Mouse (Mus musculus): ENCODE measurements around the gene Lin9.
"Not testable (repeated sequence)": the region's sequence is repeated elsewhere in the genome, so short reads cannot be mapped to it uniquely, and the experiment has no call there.

Gene Lin9

GRCm38 (mm10) chr1:180641137-180641517 is at the start of gene Lin9:
Lin9 (plus strand) TSS chr1:180641150.
- peak; percentile 94 for DNase-seq

GRCm38 (mm10) chr1:180600578-180600977 is 40.4 kb upstream of the Lin9 start:
- DNase-seq = no peak

- DNase-seq = no peak
These were observed 39.1 kb upstream of the Lin9 start for GRCm38 (mm10) chr1:180601806-180602205.

- no peak for DNase-seq
These were observed 36.4 kb upstream of the Lin9 start for GRCm38 (mm10) chr1:180604579-180604978.

GRCm38 (mm10) chr1:180606106-180606505 is 34.8 kb upstream of the Lin9 start:
- DNase-seq = no peak

- DNase-seq = no peak
These were observed 34.0 kb upstream of the Lin9 start for GRCm38 (mm10) chr1:180606796-180607577.

- DNase-seq = no peak
These were observed 33.4 kb upstream of the Lin9 start for GRCm38 (mm10) chr1:180607578-180607879.

GRCm38 (mm10) chr1:180611842-180612241 is 29.1 kb upstream of the Lin9 start:
- not testable (repeated sequence) for DNase-seq

- DNase-seq = no peak
These were observed 24.2 kb upstream of the Lin9 start for GRCm38 (mm10) chr1:180616762-180617161.

GRCm38 (mm10) chr1:180622389-180622788 is 18.6 kb upstream of the Lin9 start:
- DNase-seq = no peak

- DNase-seq = no peak
These were observed 17.0 kb upstream of the Lin9 start for GRCm38 (mm10) chr1:180623911-180624310.

- peak; percentile 54 for DNase-seq
These were observed 14.8 kb upstream of the Lin9 start for GRCm38 (mm10) chr1:180626141-180626540.

- DNase-seq = not testable (repeated sequence)
These were observed 3.2 kb upstream of the Lin9 start for GRCm38 (mm10) chr1:180637796-180638195.

- peak; percentile 11 for DNase-seq
These were observed 1.2 kb upstream of the Lin9 start for GRCm38 (mm10) chr1:180639416-180640401.

- peak; percentile 53 for DNase-seq
These were observed 285 bp upstream of the Lin9 start for GRCm38 (mm10) chr1:180640605-180641125.

- no peak for DNase-seq
These were observed 723 bp downstream of the Lin9 start for GRCm38 (mm10) chr1:180641518-180642227.

- no peak for DNase-seq
These were observed 1.2 kb downstream of the Lin9 start for GRCm38 (mm10) chr1:180642228-180642564.

- no peak for DNase-seq
These were observed 50.3 kb downstream of the Lin9 start for GRCm38 (mm10) chr1:180691284-180691683.

GRCm38 (mm10) chr1:180696626-180697352 is 55.8 kb downstream of the Lin9 start, which contains the start of gene Mixl1:
Mixl1 (minus strand) TSS chr1:180697034.
- DNase-seq = no peak

- no peak for DNase-seq
These were observed 57.1 kb downstream of the Lin9 start for GRCm38 (mm10) chr1:180698063-180698462.

- DNase-seq = no peak
These were observed 62.5 kb downstream of the Lin9 start for GRCm38 (mm10) chr1:180703400-180703799.

- no peak for DNase-seq
These were observed 66.4 kb downstream of the Lin9 start for GRCm38 (mm10) chr1:180707368-180707767.

Data from kidney, adult 18-20 months (tissue).